Mouse (Mus musculus) induced T-regulatory cell, adult 2 months (primary cell): ENCODE data around the gene Axdnd1.

Experiments
- DNase-seq: peaks from one replicate; pipeline ENCODE4 v3.0.0-alpha.2; 2012; ENCODE audit warnings: low read depth

Axdnd1 gene

DNA sequence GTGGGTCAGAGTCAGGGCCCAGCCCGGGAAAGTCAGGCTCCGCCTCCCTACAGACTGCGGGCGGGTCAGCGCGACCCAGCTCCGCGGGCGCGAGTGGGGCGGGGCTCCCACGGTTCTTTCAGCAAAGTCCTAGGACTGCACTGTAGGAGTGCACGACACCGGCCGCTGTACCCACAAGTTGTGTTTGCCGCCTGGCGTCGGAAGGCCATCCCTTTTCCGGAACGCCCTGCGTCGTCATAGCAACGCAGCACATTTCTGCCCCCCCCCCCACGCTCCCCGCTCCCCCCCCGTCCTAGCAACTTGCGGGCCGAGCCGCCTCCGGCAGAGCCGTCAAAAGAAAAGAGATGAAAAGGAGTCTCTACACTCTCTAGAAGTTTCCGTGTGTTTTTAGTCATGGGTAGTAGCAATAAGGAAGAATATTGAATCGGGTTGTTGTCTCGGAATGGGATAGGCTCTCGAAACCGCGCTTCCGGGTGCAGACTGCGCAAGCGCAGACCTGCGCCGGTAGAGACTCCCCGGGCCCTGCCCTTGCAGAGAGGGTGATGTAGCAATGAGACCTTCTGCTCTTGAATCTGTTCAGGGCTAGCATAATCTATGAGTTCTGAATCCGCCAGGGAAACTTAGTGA lies at the start of gene Axdnd1:
Gene Axdnd1 (minus strand): TSS at position 489 of the 627 bp plus-strand sequence.
- DNase-seq: peak; percentile 95

- DNase-seq: no peak
Measured at GRCm38 (mm10) chr1:156470557-156470956, 49.6 kb upstream of the Axdnd1 start.

GRCm38 (mm10) chr1:156468576-156468975 lies 47.6 kb upstream of the Axdnd1 start:
- DNase-seq: no peak

DNA sequence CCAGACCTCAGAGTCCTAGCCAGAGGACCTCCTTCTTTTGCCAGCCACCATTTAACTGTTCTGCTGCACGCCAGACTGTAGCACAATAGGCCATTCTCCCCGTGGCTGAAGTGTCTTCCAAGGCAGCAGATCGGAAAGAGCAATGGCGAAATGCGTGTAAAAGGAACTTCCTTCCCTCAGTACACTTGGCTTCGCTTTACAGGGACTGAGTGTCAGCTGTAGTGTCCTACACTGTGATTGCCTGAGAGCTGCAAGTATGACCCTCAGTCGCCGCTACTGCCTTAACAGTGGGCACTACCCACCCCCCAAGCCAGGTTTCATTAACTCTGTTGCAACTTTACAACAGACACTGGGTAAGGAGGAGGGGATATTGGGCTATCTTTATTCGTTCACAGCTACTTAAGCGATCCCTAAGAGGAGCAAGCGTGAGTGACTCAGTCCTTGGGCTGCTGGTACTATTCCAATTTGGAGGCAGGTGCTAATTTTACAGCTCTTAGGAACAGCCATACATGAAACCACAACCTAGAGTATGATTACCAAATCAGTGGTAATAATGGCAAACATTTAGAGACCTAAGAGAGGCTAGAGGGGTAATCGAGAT lies 46.8 kb upstream of the Axdnd1 start:
- no peak for DNase-seq

DNA sequence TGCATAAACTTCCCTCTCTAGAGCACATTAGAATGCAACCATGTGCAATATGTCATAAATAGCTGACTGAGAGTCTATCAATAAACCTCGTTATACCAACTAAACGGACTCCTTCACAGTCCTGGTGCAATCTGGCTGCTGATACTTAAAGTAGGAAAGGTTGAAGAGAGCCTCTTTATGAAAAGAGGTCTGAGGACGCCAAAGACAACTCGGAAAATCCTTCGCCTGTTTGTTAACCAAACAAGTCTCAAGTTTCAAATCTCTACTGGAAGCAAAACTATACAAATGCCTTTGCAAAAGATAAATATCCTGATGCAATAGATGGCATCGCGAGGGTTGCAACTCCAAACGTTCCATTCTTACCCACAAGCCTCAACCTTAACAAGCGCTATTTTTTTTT lies 44.0 kb upstream of the Axdnd1 start:
- DNase-seq: no peak

- no peak for DNase-seq
Measured at GRCm38 (mm10) chr1:156463981-156464853, 43.3 kb upstream of the Axdnd1 start.

DNA sequence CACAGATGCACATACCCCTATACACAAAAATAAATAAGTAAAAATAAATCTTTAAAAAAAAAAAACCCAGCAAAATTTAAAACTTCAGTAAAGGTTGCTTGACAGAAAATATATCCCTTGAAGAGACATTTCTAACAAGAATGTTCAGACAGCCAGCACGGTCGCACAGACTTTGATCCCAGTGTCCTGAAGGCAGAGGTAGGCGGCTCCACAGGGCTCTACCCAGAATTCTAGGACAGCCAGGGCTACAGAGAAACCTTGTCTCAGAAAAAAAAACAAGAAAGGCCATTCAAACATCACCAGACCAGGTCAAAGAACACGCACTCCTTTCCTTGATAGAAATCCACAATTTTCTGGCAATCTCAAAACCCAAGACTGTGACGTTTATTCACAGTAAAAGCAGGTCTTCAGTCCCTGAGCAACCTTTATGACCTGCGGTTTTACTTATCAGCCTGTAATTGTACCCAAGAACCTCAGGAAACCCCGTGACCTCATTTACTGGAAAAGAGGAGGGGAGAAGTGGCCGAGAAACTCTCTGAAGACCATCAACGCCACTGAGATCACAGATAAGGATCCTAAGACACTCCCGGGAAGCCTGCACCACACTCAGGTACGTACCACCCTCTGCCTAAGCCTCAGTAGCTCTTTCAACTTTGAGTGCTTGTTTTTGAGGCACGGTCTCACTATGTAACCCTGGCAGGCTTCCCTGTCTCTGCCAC lies 41.5 kb upstream of the Axdnd1 start:
- DNase-seq: peak; percentile 52

GRCm38 (mm10) chr1:156461036-156461435 lies 40.1 kb upstream of the Axdnd1 start:
- DNase-seq: no peak

DNA sequence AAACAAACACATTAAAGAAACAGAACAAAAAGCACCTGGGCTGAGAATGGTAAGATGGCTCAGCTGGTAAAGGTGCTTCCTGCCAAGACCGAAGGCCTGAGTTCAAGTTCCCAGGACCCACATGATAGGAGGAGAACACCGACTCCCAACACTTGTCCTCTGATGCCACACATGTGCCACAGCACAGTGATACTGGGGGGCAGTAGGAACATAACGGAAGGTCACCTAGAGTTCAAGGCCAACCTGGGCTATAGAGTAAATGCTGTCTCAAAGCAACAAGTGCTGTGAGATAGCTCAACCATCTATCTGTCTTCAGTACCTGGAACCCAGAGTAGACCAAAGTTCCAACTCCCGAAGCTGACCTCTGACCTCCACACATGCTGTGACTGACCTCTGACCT lies 39.3 kb upstream of the Axdnd1 start:
- no peak for DNase-seq

DNA sequence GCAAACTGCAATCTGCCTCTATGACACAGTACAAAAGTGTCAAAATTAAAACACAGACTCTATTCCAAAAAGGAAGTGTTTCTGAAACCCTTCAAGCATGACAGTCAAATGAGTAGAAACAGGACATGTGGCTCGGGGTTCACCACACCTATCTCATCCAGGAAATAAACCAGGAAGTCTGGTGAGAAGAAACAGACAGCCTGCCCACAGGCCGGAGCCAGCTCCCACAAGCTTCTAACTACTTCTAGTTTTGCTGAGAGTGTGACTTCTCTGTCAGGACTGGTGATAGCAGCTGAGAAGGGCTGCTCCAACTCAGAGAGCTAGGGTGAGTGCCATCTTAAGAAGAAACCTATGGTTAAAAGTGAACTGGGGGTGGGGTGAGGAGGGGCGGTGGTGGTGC lies 38.7 kb upstream of the Axdnd1 start:
- peak; percentile 64 for DNase-seq

DNA sequence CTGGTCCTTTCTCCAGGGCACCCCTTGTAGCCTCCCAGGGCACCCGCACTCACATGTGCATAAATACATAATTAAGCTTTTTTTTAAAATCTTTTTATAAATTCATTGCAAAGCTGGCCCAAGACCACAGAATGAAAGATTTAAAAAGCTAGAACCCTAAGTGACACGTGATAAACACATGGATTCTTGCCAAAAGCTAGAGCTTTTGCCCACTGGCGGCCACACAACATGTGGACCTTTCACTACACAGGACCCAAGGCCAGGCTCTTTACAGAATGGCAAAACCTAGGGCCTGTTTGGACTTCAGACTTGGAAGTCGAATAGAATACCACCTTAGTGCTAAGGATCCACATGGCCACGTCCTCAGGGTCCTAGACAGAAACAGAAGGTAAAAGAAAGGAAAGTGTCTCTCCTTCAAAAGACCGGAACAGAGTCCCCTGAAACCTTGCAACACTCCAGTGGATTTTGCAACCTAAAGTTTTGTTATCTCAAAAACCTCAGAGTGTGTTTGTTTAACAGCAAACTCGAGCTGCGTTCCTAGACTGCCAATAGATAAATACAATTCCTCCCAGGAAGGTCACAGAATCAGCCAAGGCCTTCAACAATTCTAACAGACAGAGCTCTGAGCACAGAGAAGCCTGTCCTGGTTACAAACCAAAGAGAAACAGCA lies 37.6 kb upstream of the Axdnd1 start:
- no peak for DNase-seq

- no peak for DNase-seq
Measured at GRCm38 (mm10) chr1:156455005-156455758, 34.2 kb upstream of the Axdnd1 start.

DNA sequence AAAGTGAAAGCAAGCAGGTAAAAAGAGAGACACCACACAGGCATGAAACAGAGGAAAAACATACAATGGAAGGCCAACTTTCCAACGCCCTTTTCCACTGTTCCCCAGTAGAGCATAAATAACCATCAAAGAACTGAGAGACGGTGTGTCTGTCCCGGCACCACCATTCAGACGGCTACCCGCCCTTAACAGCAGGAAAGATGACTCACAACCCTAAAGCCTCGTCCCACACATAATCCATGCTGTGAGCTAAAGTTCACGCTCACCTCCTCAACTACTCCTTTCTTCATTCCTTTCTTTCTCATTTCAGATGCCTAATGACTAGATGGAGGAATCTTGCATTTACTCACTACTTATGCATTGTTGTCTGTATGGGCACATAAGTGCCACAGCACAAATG lies 33.4 kb upstream of the Axdnd1 start:
- no peak for DNase-seq

GRCm38 (mm10) chr1:156453876-156454275 lies 32.9 kb upstream of the Axdnd1 start:
- no peak for DNase-seq

DNA sequence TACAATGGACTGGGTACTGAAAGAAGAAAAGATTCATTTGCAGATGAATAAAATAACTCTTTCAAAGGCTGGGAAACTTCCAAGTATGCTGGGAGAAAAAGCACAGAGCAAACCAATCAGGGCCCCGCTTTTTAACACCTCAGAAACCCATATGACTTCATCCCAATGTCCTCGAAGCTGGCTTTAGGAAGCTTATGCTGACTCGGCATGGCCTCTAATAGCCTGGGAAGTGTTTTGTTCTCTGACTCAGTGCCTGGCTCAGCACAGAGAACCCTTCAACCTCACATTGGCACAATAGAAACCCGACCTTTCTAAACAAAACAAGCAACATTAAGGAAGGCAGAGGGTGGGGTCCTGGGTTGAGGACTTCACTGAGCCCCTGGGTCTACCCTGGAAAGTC lies 29.5 kb upstream of the Axdnd1 start:
- DNase-seq: no peak

DNA sequence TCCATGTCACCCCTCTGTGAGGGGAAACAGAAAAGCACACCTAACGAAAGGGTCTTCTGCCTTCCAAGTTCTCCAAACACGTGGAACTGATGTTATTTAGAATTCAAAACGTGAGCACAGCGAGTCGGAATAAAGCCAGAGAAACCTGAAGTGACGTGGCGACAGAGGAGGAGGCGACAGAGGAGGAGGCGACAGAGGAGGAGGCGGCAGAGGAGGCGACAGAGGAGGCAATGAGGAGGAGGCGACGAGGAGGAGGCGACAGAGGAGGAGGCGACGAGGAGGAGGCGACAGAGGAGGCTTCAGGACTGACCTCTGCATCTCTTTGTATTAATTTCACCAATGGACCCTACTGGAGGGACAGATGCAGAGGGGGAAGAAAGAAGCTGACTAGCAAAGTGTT lies 28.7 kb upstream of the Axdnd1 start:
- no peak for DNase-seq

DNA sequence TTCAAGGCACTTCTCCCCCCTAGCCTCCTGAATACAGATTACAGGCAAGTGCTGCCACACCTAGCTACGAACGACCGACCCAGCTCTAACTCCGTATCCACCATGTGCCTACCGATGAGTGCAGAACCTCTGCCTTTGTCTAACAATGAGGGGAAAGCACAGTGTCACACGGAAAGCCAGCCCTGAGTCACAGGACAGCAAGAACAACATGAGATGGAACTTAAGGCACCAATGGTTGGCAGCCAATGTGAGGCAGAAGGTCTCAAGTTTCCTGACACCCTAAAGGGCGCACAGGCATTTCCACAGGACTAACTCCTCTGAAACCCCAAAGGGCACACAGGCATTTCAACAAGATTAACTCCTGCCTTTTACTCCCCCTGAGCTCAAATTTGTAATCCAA lies 28.1 kb upstream of the Axdnd1 start:
- no peak for DNase-seq

DNA sequence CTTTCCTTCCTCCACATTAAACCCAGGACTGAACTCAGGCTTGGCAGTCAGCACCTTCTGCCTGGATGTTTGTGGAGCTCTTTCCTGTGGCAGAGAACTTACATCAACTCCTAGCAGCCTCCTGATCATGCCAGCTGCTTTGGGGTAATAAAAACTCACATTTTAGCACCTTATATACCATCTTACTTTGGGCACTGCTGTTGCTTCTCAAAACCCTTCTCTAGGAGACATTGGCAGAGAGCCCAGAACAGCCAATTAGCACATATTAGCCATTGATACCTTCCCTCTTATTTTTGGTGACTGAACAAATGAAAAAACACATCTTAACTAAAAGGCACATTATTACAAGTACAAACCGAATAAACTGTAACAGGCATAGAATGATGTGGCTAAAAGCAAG lies 24.1 kb upstream of the Axdnd1 start:
- no peak for DNase-seq

DNA sequence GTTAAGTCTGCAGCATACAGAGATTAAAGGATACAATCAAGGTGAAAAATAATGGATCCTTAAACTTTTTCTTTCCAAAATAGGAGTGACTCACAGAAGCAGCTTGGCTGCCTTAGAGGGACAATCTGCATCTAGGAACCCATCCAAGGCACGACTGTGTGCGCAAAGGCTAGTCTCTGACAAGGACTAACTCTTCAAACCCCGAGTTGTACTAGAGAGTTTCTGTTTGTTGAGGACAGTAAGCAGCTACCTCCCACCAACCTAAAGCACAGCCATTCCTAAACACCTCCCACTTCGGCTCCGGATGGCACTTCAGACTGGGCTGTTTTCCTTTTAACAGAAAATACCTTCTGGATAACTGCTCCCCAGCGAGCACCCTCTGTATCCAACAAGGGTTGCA lies 21.8 kb upstream of the Axdnd1 start:
- DNase-seq: no peak

- no peak for DNase-seq
Measured at GRCm38 (mm10) chr1:156442266-156442665, 21.3 kb upstream of the Axdnd1 start.

DNA sequence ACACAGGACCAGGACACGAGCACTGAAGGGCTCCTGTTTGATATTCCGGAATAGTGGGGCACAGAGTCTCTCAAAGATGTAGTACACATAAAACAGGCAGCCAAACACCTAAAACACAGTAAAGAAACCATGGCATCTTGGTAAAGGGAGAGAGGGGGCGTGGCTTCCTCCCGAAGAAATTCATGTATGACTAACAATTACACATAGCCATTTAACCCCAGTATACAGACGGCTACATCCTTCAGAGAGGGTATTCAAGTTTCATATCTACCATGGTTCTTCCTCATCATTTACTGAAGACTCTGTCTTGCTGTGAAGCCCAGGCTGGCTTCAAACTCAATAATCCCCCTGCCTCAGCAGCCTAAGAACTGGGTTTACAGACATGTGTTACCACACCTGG lies 16.8 kb upstream of the Axdnd1 start:
- DNase-seq: peak; percentile 21
